Mouse (Mus musculus) myocyte (in vitro differentiated cells): ENCODE results near the gene Has1. TPM values are rescaled to one million over a fixed set of nuclear protein-coding genes. Genes with fewer than 3 reads are reported as not detected.

Experiments
- H3K27me3 ChIP-seq: one replicate; pipeline ENCODE4 v1.6.1; 2011; ENCODE audit not compliant: control insufficient read depth, insufficient read depth, insufficient read length
- H3K36me3 ChIP-seq: one replicate; pipeline ENCODE4 v1.6.1; 2011; ENCODE audit not compliant: control insufficient read depth, insufficient read depth
- H3K4me2 ChIP-seq: one replicate; pipeline ENCODE4 v1.6.1; 2011; ENCODE audit warnings: low read depth, control low read depth
- H3K4me3 ChIP-seq: one replicate; pipeline ENCODE4 v1.5.1; 2011; ENCODE audit warnings: mild to moderate bottlenecking, control low read depth, moderate library complexity
- H3K79me2 ChIP-seq: one replicate; pipeline ENCODE4 v1.6.1; 2011; ENCODE audit not compliant: control insufficient read depth, insufficient read depth
- H3ac ChIP-seq: one replicate; pipeline ENCODE4 v1.6.1; 2011; ENCODE audit not compliant: control insufficient read depth, insufficient read length
- CEBPB ChIP-seq: IDR thresholded peaks from 2 replicates; pipeline ENCODE4 v1.6.1; 2011; ENCODE audit warnings: mild to moderate bottlenecking, moderate library complexity; ENCODE audit not compliant: poor library complexity, insufficient read depth, severe bottlenecking
- E2F4 ChIP-seq: IDR thresholded peaks from one replicate; pipeline ENCODE4 v1.6.1; 2011; ENCODE audit warnings: mild to moderate bottlenecking, control low read depth, moderate library complexity; ENCODE audit not compliant: insufficient read depth
- MAX ChIP-seq: IDR thresholded peaks from one replicate; pipeline ENCODE4 v1.6.1; 2011; ENCODE audit warnings: low read depth, mild to moderate bottlenecking, control low read depth
- MYOD1 ChIP-seq, 3 experiments: IDR thresholded peaks; one replicate each; pipeline ENCODE4 v1.6.1; 2011; ENCODE audit warnings: control low read depth in 2 of 3, low read depth in 2 of 3, mild to moderate bottlenecking in 2 of 3, moderate library complexity in 1 of 3; ENCODE audit not compliant: insufficient read length in 2 of 3, control insufficient read depth in 1 of 3
- MYOG ChIP-seq, 3 experiments: IDR thresholded peaks; one replicate each; pipeline ENCODE4 v1.6.1; 2011; ENCODE audit warnings: control low read depth in 2 of 3, low read depth in 2 of 3, mild to moderate bottlenecking in 2 of 3; ENCODE audit not compliant: insufficient read length in 2 of 3, control insufficient read depth in 1 of 3, insufficient read depth in 1 of 3
- POLR2A ChIP-seq: IDR thresholded peaks from one replicate; pipeline ENCODE4 v1.6.1; 2011; ENCODE audit warnings: low read depth, mild to moderate bottlenecking, control low read depth, moderate library complexity; ENCODE audit not compliant: insufficient read length
- POLR2AphosphoS2 ChIP-seq: IDR thresholded peaks from one replicate; pipeline ENCODE4 v1.6.1; 2011; ENCODE audit warnings: low read depth, control low read depth; ENCODE audit not compliant: insufficient read length
- REST ChIP-seq: IDR thresholded peaks from one replicate; pipeline ENCODE4 v1.6.1; 2011; ENCODE audit warnings: mild to moderate bottlenecking, control low read depth, moderate library complexity; ENCODE audit not compliant: insufficient read depth, insufficient read length
- SRF ChIP-seq: IDR thresholded peaks from one replicate; pipeline ENCODE4 v1.6.1; 2011; ENCODE audit warnings: low read depth; ENCODE audit not compliant: control insufficient read depth, insufficient read length
- TCF12 ChIP-seq: IDR thresholded peaks from one replicate; pipeline ENCODE4 v1.6.1; 2011; ENCODE audit warnings: mild to moderate bottlenecking, control low read depth; ENCODE audit not compliant: poor library complexity, insufficient read depth, severe bottlenecking
- TCF3 ChIP-seq: IDR thresholded peaks from one replicate; pipeline ENCODE4 v1.6.1; 2011; ENCODE audit warnings: low read depth, control low read depth; ENCODE audit not compliant: insufficient read length
- USF1 ChIP-seq: IDR thresholded peaks from one replicate; pipeline ENCODE4 v1.6.1; 2011; ENCODE audit warnings: low read depth, mild to moderate bottlenecking, control low read depth, moderate library complexity
- polyA plus RNA-seq: library from polyadenylated mRNA; unstranded; fragments of >200 nt; fragmentation: generic; extraction: Trizol; gene quantifications from one replicate; pipeline ENCODE4 v1.2.1, GENCODE M21; 2012; ENCODE audit warnings: missing spikeins

Has1 gene
- polyA plus RNA-seq, 1 experiment = 4.0 TPM

DNA sequence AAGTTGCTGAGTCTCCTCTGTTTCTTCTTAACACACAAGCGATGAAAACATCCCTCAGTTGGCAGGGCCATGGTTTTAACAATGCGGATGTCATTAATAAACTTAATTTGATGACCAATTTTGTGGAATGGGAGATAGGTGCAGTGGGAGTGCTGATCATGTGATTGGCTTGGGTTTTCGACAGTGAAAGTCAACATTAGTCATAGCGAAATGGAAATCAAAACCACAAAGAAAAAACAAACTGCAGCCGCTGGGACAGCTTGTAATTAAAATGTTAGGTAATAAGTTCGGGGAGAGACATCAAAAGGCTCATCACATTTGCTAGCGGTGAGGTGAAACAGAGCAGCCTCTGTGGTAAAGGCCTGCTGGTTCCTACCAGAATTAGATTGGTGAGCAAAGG is 14.2 kb downstream of the Has1 start:
- no peak overlapping the region for H3ac ChIP-seq
- no peak overlapping the region for H3K4me3 ChIP-seq
- H3K27me3 ChIP-seq = no peaks in the 10 kb centered on the region
- H3K36me3 ChIP-seq = peaks cover 23% of the 10 kb centered on the region
- peak overlapping the region; percentile 28 for H3K4me2 ChIP-seq
- TF ChIP-seq MAX (no peak), USF1 (peak; percentile 75)
- peaks cover 18% of the 10 kb centered on the region for H3K79me2 ChIP-seq

DNA sequence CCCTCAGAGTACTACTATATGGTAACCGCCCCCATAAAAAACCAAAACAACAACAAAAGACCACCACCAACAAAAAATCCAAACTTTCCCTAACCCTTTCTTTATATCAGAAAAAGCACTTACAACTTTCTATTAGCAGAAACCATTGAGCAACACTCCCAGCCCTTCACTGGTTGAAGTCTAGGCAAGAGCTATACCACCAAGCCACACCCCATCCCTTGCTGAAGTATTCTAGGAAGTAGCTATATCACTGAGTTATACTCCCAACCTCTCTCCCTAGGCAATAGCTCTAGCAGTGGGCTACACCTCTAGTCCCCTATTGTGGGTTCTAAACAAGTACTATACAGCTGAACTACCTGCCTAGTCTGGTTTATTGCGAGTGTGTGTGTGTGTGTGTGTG is 15.7 kb downstream of the Has1 start:
- Histone ChIP-seq H3K36me3 (peaks cover 31% of the 10 kb centered on the region), H3ac (no peak overlapping the region), H3K79me2 (peaks cover 31% of the 10 kb centered on the region), H3K4me3 (peak overlapping the region; percentile 45), H3K4me2 (peak overlapping the region; percentile 91), H3K27me3 (no peaks in the 10 kb centered on the region)
- TF ChIP-seq CEBPB = no peak
- no peak for TF ChIP-seq MAX
- no peak for TF ChIP-seq SRF
- peak; percentile 1 for TF ChIP-seq POLR2AphosphoS2

DNA sequence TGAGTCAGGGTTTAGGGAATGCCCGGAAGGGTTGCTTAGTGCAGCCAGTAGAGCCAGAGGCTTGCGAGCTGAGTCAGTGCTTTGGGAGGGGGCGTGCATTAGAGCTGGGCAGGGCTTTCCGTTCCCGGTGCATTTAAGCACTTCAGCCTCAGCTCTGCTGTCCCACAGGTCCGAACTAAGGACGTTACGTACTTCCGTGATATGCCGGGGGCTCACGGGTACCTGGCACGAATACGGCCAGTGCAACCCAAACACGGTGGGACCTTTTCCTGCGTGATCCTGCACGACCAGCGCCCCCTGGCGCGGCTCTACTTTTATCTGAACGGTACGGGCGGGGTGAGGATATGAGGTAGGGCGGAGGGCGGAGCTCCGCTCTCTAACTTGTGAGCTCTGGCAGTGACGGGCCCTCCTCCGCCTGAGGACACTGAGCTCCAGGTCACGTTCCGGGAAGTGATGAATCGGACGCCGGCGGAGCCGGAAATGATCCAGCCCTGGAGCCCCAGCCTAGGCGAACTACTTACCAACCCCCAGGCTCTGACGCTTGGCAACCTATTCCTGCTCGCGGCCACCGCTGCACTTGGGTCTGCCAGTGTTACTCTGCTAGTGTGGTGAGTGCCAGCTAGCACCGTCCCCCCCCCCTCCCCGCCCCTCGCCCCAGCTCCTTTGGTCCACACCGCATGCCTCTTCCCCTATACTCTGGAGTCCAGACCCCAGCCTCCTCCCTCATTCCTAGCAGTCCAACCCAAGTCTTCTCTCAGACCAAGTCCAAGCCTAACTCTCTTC is 16.9 kb downstream of the Has1 start:
- Histone ChIP-seq H3K4me2 (peak overlapping the region; percentile 91), H3ac (peak overlapping the region; percentile 56), H3K4me3 (peak overlapping the region; percentile 45), H3K79me2 (peaks cover 42% of the 10 kb centered on the region), H3K27me3 (no peaks in the 10 kb centered on the region), H3K36me3 (peaks cover 37% of the 10 kb centered on the region)
- TF ChIP-seq USF1 = peak; percentile 71
- TF ChIP-seq E2F4 = no peak
- no peak for TF ChIP-seq MAX
- TF ChIP-seq REST = no peak
- peak in 1 of 3 experiments; percentile 16 for TF ChIP-seq MYOD1 (IDR thresholded peaks at IDR 0.05; ENCODE audit: control insufficient read depth in 1 of 3, insufficient read length in 2 of 3, low read depth in 2 of 3)
- peak; percentile 56 for TF ChIP-seq POLR2A
- TF ChIP-seq POLR2AphosphoS2 = peak; percentile 93
- TF ChIP-seq TCF12 = no peak
- TF ChIP-seq SRF = no peak
- TF ChIP-seq MYOG (IDR thresholded peaks at IDR 0.05; ENCODE audit: control insufficient read depth in 1 of 3, insufficient read depth in 1 of 3, insufficient read length in 2 of 3, low read depth in 2 of 3) = no peak
- no peak for TF ChIP-seq CEBPB
- no peak for TF ChIP-seq TCF3

DNA sequence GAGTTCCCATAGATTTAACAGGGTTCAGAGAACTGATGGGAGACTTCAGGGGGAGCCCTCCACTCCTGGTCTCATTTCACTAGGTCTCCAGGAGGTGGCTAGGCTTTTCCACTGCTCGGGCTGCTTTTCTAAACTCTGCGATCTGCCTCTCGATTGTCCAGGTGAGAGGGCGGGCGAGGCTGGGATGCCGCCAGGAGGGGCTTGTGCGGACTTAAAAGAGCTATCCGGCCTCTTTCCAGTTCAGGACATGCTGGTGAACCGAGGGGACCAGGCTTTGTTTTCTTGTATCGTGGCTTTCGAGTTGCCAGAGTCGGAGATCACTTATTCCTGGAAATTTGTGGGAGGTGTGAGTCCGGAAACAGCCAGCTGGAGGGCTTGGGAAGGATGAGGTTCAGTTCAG is 17.6 kb downstream of the Has1 start:
- Histone ChIP-seq H3K36me3 (peaks cover 41% of the 10 kb centered on the region), H3ac (no peak overlapping the region), H3K4me3 (peak overlapping the region; percentile 45), H3K79me2 (peaks cover 49% of the 10 kb centered on the region), H3K4me2 (peak overlapping the region; percentile 91), H3K27me3 (no peaks in the 10 kb centered on the region)
- TF ChIP-seq MYOD1 (IDR thresholded peaks at IDR 0.05; ENCODE audit: control insufficient read depth in 1 of 3, insufficient read length in 2 of 3, low read depth in 2 of 3) (no peak), SRF (no peak), E2F4 (no peak), POLR2A (no peak), POLR2AphosphoS2 (no peak), TCF3 (no peak), CEBPB (no peak), REST (no peak), MAX (no peak), USF1 (no peak), TCF12 (no peak)

DNA sequence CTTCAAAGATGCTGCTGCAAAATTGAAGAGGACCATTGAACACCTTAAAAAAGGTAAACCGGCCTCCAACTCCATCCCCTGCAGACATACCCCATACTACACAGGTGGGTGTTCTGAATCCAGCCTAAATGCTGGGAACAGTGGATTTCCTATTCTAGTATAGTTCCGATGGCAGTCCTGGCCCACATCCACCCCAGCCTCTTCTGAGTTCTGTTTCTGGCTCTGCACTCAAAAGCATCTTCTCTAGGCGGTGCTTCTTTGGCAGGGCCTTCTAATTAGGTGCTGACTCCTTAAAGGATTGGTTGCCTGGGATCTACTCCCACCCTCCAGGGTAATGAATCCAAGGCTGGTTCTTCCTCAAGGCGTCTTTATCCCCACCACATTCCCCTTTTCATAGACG is 18.9 kb downstream of the Has1 start:
- Histone ChIP-seq H3K27me3 (no peaks in the 10 kb centered on the region), H3K36me3 (peaks cover 42% of the 10 kb centered on the region), H3K79me2 (peaks cover 62% of the 10 kb centered on the region), H3ac (no peak overlapping the region), H3K4me3 (no peak overlapping the region), H3K4me2 (peak overlapping the region; percentile 91)
- no peak for TF ChIP-seq MYOD1 (IDR thresholded peaks at IDR 0.05; ENCODE audit: control insufficient read depth in 1 of 3, insufficient read length in 2 of 3, low read depth in 2 of 3)
- no peak for TF ChIP-seq POLR2AphosphoS2
- TF ChIP-seq USF1 = no peak
- no peak for TF ChIP-seq TCF3
- TF ChIP-seq MAX = no peak
- TF ChIP-seq POLR2A = no peak
- no peak for TF ChIP-seq SRF
- no peak for TF ChIP-seq REST
- no peak for TF ChIP-seq CEBPB
- TF ChIP-seq MYOG (IDR thresholded peaks at IDR 0.05; ENCODE audit: control insufficient read depth in 1 of 3, insufficient read depth in 1 of 3, insufficient read length in 2 of 3, low read depth in 2 of 3) = no peak
- no peak for TF ChIP-seq E2F4
- TF ChIP-seq TCF12 = no peak
